Mouse (Mus musculus) ES-E14 (cell line): ENCODE measurements at regions not wholly inside any gene's neighbourhood (a gene's known extent, or its start where the extent isn't known, plus 50 kb on each side); places are given as distances from the start of the nearest gene placed in this dataset.

Experiments used
- CHD2 ChIP-seq: IDR thresholded peaks from 2 replicates; pipeline ENCODE4 v1.6.1; 2014; ENCODE audit warnings: mild to moderate bottlenecking, low read depth, low read length, inconsistent platforms
- HCFC1 ChIP-seq: IDR thresholded peaks from 2 replicates; pipeline ENCODE4 v1.6.1; 2012; ENCODE audit warnings: low read length, inconsistent platforms, borderline replicate concordance; ENCODE audit not compliant: insufficient read depth
- ZC3H11A ChIP-seq: IDR thresholded peaks from 2 replicates; pipeline ENCODE4 v1.6.1; 2012; ENCODE audit warnings: low read depth, mild to moderate bottlenecking, inconsistent platforms, low read length, borderline replicate concordance
- ZNF384 ChIP-seq: IDR thresholded peaks from 2 replicates; pipeline ENCODE4 v1.6.1; 2012; ENCODE audit warnings: low read depth, low read length, inconsistent platforms

DNA sequence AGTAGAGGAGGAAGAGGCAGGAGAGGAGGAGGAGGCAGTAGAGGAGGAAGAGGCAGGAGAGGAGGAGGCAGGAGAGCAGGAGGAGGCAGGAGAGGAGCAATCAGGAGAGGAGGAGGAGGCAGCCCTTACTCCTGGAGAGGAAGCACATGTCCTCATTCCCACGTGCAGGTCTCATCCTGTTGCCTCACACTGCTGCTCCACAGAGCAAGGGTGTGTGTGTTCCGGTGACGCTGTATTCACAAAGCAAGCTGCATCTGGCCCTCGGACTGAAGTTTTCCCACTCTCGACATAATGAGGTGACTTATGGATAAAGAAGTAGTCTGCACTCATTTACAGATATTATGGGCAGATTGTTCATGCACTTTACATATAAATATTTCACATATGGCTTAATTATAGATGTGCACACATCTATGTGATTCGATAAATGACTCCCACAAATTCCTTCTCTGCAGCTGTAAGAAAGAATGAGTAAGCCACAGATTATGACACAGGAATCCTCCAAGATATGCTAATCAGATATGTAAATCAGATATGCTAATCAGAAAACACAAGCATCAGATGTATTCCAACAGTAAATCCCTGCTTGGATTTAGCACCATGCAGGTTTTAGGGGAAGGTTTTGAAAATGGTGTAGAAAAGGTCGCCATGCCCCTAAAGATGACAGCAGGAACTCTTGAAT lies 96.6 kb downstream of the Cbln4 start:
- TF ChIP-seq ZNF384 (no peak), CHD2 (no peak), ZC3H11A (no peak), HCFC1 (no peak)
